Mouse (Mus musculus): ENCODE results near the gene Nlgn2. TPM values are rescaled to one million over a fixed set of nuclear protein-coding genes. Genes with fewer than 3 reads are reported as not detected.
A peak's percentile ranks its signal among the peaks of the same experiment; 100 is the strongest.

The Nlgn2 gene
- total and polyA plus RNA-seq, 3 experiments, result 0.20 to 1.3 (median 1.1) TPM

- H3K4me2 ChIP-seq (ENCODE audit: insufficient read depth, low read depth, poor library complexity, severe bottlenecking), result no peak overlapping the region
- no peak overlapping the region for H3K9ac ChIP-seq (ENCODE audit: insufficient read depth, low read depth)
- TF ChIP-seq ZMIZ1 (IDR thresholded peaks at IDR 0.05; ENCODE audit: low read depth, low read length) (no peak), ELF1 (IDR thresholded peaks at IDR 0.05; ENCODE audit: low read depth, low read length) (no peak), BHLHE40 (IDR thresholded peaks at IDR 0.05; ENCODE audit: low read depth, low read length) (no peak), MYC (IDR thresholded peaks at IDR 0.05; ENCODE audit: low read depth, low read length) (no peak), JUN (IDR thresholded peaks at IDR 0.05; ENCODE audit: insufficient read depth, low read depth, low read length) (no peak), ZKSCAN1 (IDR thresholded peaks at IDR 0.05; ENCODE audit: borderline replicate concordance, low read depth, low read length) (no peak), PAX5 (IDR thresholded peaks at IDR 0.05; ENCODE audit: low read length) (no peak), EP300 (IDR thresholded peaks at IDR 0.05; ENCODE audit: low read length) (no peak), SMC3 (IDR thresholded peaks at IDR 0.05; ENCODE audit: low read depth, low read length) (no peak), E2F4 (IDR thresholded peaks at IDR 0.05; ENCODE audit: insufficient replicate concordance, low read depth, low read length) (no peak), MXI1 (IDR thresholded peaks at IDR 0.05; ENCODE audit: low read depth, low read length) (no peak), SIN3A (IDR thresholded peaks at IDR 0.05; ENCODE audit: low read length) (no peak)
- H3K79me2 ChIP-seq (replicated peaks; ENCODE audit: control insufficient read depth, extremely low read depth, insufficient read depth, poor library complexity, severe bottlenecking), result no peaks in the 10 kb centered on the region
- DNase-seq (ENCODE audit: extremely low read depth), result no peak
- peaks cover 19% of the 10 kb centered on the region for H3K9me3 ChIP-seq (replicated peaks; ENCODE audit: low read length)
- H3K27ac ChIP-seq (ENCODE audit: insufficient read depth, low read depth), result no peak overlapping the region
- dilution Hi-C loops (cut with MboI; ENCODE audit: extremely low pct_ligation_motif_present, extremely low pct_unique_long_range_greater_than_20kb, low sequenced_read_pairs) (no loop called here), in situ Hi-C loops (cut with MboI; ENCODE audit: low pct_ligation_motif_present, low pct_unique_long_range_greater_than_20kb, low sequenced_read_pairs) (no loop called here)
- H3K4me1 ChIP-seq (ENCODE audit: control insufficient read depth in 1 of 2, insufficient read depth in 2 of 2), result peaks cover 9 to 58% of the 10 kb centered on the region in 2 experiments
- H3K36me3 ChIP-seq (replicated peaks in 1 of 2; ENCODE audit: control insufficient read depth in 1 of 2, insufficient read depth in 1 of 2, low read length in 1 of 2), result peaks cover 0 to 3% of the 10 kb centered on the region in 2 experiments
- H3K4me3 ChIP-seq (replicated peaks in 1 of 3; ENCODE audit: low read depth in 2 of 3, low read length in 2 of 3, poor library complexity in 1 of 3), result peak overlapping the region in 2 of 3 experiments; percentile 36 to 49
- peaks cover 24% of the 10 kb centered on the region for H3K27me3 ChIP-seq (replicated peaks)
These were observed 39.7 kb downstream of the Nlgn2 start for GRCm38 (mm10) chr11:69797924-69798323.

- H3K4me2 ChIP-seq (ENCODE audit: insufficient read depth, low read depth, poor library complexity, severe bottlenecking), result peak overlapping the region; percentile 58
- DNase-seq (ENCODE audit: extremely low read depth), result no peak
- dilution Hi-C loops (cut with MboI; ENCODE audit: extremely low pct_ligation_motif_present, extremely low pct_unique_long_range_greater_than_20kb, low sequenced_read_pairs), result no loop called here
- TF ChIP-seq MAFK (IDR thresholded peaks at IDR 0.05; ENCODE audit: insufficient replicate concordance, low read length) (no peak; the same call in 1 of the 2 replicates), POLR2A (IDR thresholded peaks at IDR 0.05; ENCODE audit: low read depth, low read length) (no peak), NRF1 (IDR thresholded peaks at IDR 0.05; ENCODE audit: low read depth, low read length) (0 out of 2 replicates have a peak, but pooled peaks have one; percentile 2), ELF1 (IDR thresholded peaks at IDR 0.05; ENCODE audit: low read depth, low read length) (no peak), BHLHE40 (IDR thresholded peaks at IDR 0.05; ENCODE audit: low read depth, low read length) (no peak), MAZ (IDR thresholded peaks at IDR 0.05; ENCODE audit: low read depth, low read length) (0 out of 2 replicates have a peak, but pooled peaks have one; percentile 11), CHD2 (IDR thresholded peaks at IDR 0.05; ENCODE audit: low read length) (no peak), KAT2A (IDR thresholded peaks at IDR 0.05; ENCODE audit: insufficient replicate concordance, low read length) (0 out of 2 replicates have a peak, but pooled peaks have one; percentile 10), RCOR1 (conservative IDR thresholded peaks at IDR 0.05; ENCODE audit: low read depth, low read length) (0 out of 2 replicates have a peak, but pooled peaks have one; percentile 39), UBTF (IDR thresholded peaks at IDR 0.05; ENCODE audit: low read depth, low read length) (no peak), EP300 (IDR thresholded peaks at IDR 0.05; ENCODE audit: low read length) (no peak)
- in situ Hi-C loops (cut with MboI; ENCODE audit: low pct_ligation_motif_present, low pct_unique_long_range_greater_than_20kb, low sequenced_read_pairs), result no loop called here
- H3K9me3 ChIP-seq (replicated peaks; ENCODE audit: low read length), result peaks cover 9% of the 10 kb centered on the region
- H3K4me3 ChIP-seq (replicated peaks in 1 of 3; ENCODE audit: low read depth in 2 of 3, low read length in 2 of 3, poor library complexity in 1 of 3), result peak overlapping the region; percentile 59 to 67 (median 61)
- H3K79me2 ChIP-seq (replicated peaks; ENCODE audit: control insufficient read depth, extremely low read depth, insufficient read depth, poor library complexity, severe bottlenecking), result no peaks in the 10 kb centered on the region
- peaks cover 0 to 6% of the 10 kb centered on the region in 2 experiments for H3K36me3 ChIP-seq (replicated peaks in 1 of 2; ENCODE audit: control insufficient read depth in 1 of 2, insufficient read depth in 1 of 2, low read length in 1 of 2)
- peak overlapping the region; percentile 66; the same call in 1 of the 2 replicates for H3K9ac ChIP-seq (ENCODE audit: insufficient read depth, low read depth)
- H3K27ac ChIP-seq (ENCODE audit: insufficient read depth, low read depth), result no peak overlapping the region
- peaks cover 9 to 50% of the 10 kb centered on the region in 2 experiments for H3K4me1 ChIP-seq (ENCODE audit: control insufficient read depth in 1 of 2, insufficient read depth in 2 of 2)
- peaks cover 7% of the 10 kb centered on the region for H3K27me3 ChIP-seq (replicated peaks)
These were observed 41.6 kb downstream of the Nlgn2 start for GRCm38 (mm10) chr11:69795983-69796435.
